Mouse (Mus musculus) liver, adult 2 months (tissue): ENCODE results near the gene Drc3.

Source experiments
- CTCF ChIP-seq: fragments of 200-500 bp; IDR thresholded peaks from 2 replicates; pipeline ENCODE4 v1.5.1; 2011; ENCODE audit warnings: low read depth, low read length, control low read depth
- POLR2A ChIP-seq: fragments of 200-500 bp; IDR thresholded peaks from 2 replicates; pipeline ENCODE4 v1.6.1; 2011; ENCODE audit warnings: low read length, control low read depth; ENCODE audit not compliant: insufficient read depth; ENCODE audit errors: extremely low read depth

- TF ChIP-seq POLR2A (no peak), CTCF (no peak)
These were observed 34.4 kb upstream of the Drc3 start for GRCm38 (mm10) chr11:60318716-60319115.
